Mouse (Mus musculus) C2C12 (cell line): ENCODE data around the gene Mettl24. TPM values are rescaled to one million over a fixed set of nuclear protein-coding genes. Genes with fewer than 3 reads are reported as not detected.

ENCODE experiments used
- H3K27me3 ChIP-seq: one replicate; pipeline ENCODE4 v1.6.1; 2011; ENCODE audit not compliant: control insufficient read depth, insufficient read depth, insufficient read length
- H3K36me3 ChIP-seq: one replicate; pipeline ENCODE4 v1.6.1; 2011; ENCODE audit not compliant: control insufficient read depth, insufficient read depth
- H3K4me3 ChIP-seq: one replicate; pipeline ENCODE4 v1.5.1; 2011; ENCODE audit warnings: mild to moderate bottlenecking, control low read depth; ENCODE audit not compliant: poor library complexity, insufficient read depth, severe bottlenecking
- H3K79me2 ChIP-seq: one replicate; pipeline ENCODE4 v1.6.1; 2011; ENCODE audit not compliant: control insufficient read depth, insufficient read depth
- H3K79me3 ChIP-seq: one replicate; pipeline ENCODE4 v1.6.1; 2011; ENCODE audit warnings: low read depth, control low read depth
- H3ac ChIP-seq: one replicate; pipeline ENCODE3; 2011; ENCODE audit warnings: low read depth; ENCODE audit not compliant: control insufficient read depth, insufficient read length
- CEBPB ChIP-seq: IDR thresholded peaks from one replicate; pipeline ENCODE4 v1.6.1; 2011; ENCODE audit warnings: low read depth, mild to moderate bottlenecking, control low read depth, moderate library complexity
- CTCF ChIP-seq: IDR thresholded peaks from one replicate; pipeline ENCODE4 v1.5.1; 2011; ENCODE audit not compliant: control insufficient read depth, insufficient read depth, insufficient read length
- FOSL1 ChIP-seq: IDR thresholded peaks from one replicate; pipeline ENCODE4 v1.8.0; 2011; ENCODE audit warnings: mild to moderate bottlenecking, low read length; ENCODE audit not compliant: poor library complexity, insufficient read depth, severe bottlenecking
- MAX ChIP-seq: IDR thresholded peaks from one replicate; pipeline ENCODE4 v1.6.1; 2011; ENCODE audit warnings: mild to moderate bottlenecking, control low read depth
- MYOD1 ChIP-seq: IDR thresholded peaks from one replicate; pipeline ENCODE4 v1.6.1; 2011; ENCODE audit warnings: low read depth; ENCODE audit not compliant: control insufficient read depth, insufficient read length
- MYOG ChIP-seq: IDR thresholded peaks from one replicate; pipeline ENCODE4 v1.6.1; 2011; ENCODE audit not compliant: control insufficient read depth, insufficient read length; ENCODE audit errors: extremely low read depth
- USF1 ChIP-seq: IDR thresholded peaks from one replicate; pipeline ENCODE4 v1.6.1; 2011; ENCODE audit warnings: low read depth, mild to moderate bottlenecking, control low read depth, moderate library complexity
- polyA plus RNA-seq: library from polyadenylated mRNA; unstranded; fragments of >200 nt; fragmentation: generic; extraction: Trizol; gene quantifications from one replicate; pipeline ENCODE4 v1.2.1, GENCODE M21; 2012; ENCODE audit warnings: missing spikeins

Gene Mettl24
- polyA plus RNA-seq, 1 experiment = 0.76 TPM

- Histone ChIP-seq H3K4me3 (no peak overlapping the region), H3K27me3 (no peaks in the 10 kb centered on the region), H3ac (no peak overlapping the region), H3K36me3 (no peaks in the 10 kb centered on the region), H3K79me2 (no peaks in the 10 kb centered on the region), H3K79me3 (no peaks in the 10 kb centered on the region)
- TF ChIP-seq MAX = no peak
- TF ChIP-seq USF1 = no peak
These were observed 8.9 kb upstream of the Mettl24 start for GRCm38 (mm10) chr10:40674151-40674550.

GRCm38 (mm10) chr10:40675921-40676320 is 7.2 kb upstream of the Mettl24 start:
- Histone ChIP-seq H3K79me2 (no peaks in the 10 kb centered on the region), H3K27me3 (no peaks in the 10 kb centered on the region), H3K79me3 (no peaks in the 10 kb centered on the region), H3K36me3 (no peaks in the 10 kb centered on the region), H3K4me3 (no peak overlapping the region), H3ac (no peak overlapping the region)
- peak; percentile 43 for TF ChIP-seq FOSL1
- no peak for TF ChIP-seq CTCF

- Histone ChIP-seq H3K4me3 (no peak overlapping the region), H3K36me3 (no peaks in the 10 kb centered on the region), H3K79me2 (no peaks in the 10 kb centered on the region), H3K27me3 (no peaks in the 10 kb centered on the region), H3ac (no peak overlapping the region), H3K79me3 (no peaks in the 10 kb centered on the region)
- TF ChIP-seq MYOG (no peak), MYOD1 (no peak), USF1 (no peak), MAX (no peak), CEBPB (no peak), CTCF (no peak), FOSL1 (no peak)
These were observed 4.6 kb upstream of the Mettl24 start for GRCm38 (mm10) chr10:40678477-40678876.

GRCm38 (mm10) chr10:40682470-40682869 is 612 bp upstream of the Mettl24 start:
- H3K27me3 ChIP-seq = no peaks in the 10 kb centered on the region
- no peaks in the 10 kb centered on the region for H3K36me3 ChIP-seq
- no peaks in the 10 kb centered on the region for H3K79me3 ChIP-seq
- no peak overlapping the region for H3K4me3 ChIP-seq
- no peak for TF ChIP-seq FOSL1
- no peak for TF ChIP-seq MYOG
- TF ChIP-seq MAX = no peak
- no peak for TF ChIP-seq MYOD1
- TF ChIP-seq CEBPB = no peak
- no peak for TF ChIP-seq USF1
- TF ChIP-seq CTCF = no peak
- H3K79me2 ChIP-seq = no peaks in the 10 kb centered on the region
- no peak overlapping the region for H3ac ChIP-seq

- Histone ChIP-seq H3K36me3 (no peaks in the 10 kb centered on the region), H3K4me3 (no peak overlapping the region), H3K79me3 (no peaks in the 10 kb centered on the region), H3K27me3 (no peaks in the 10 kb centered on the region), H3K79me2 (no peaks in the 10 kb centered on the region), H3ac (no peak overlapping the region)
- no peak for TF ChIP-seq MAX
- no peak for TF ChIP-seq CTCF
- TF ChIP-seq FOSL1 = no peak
- TF ChIP-seq CEBPB = no peak
These were observed 779 bp downstream of the Mettl24 start for GRCm38 (mm10) chr10:40683868-40684253.

GRCm38 (mm10) chr10:40684326-40684725 is 1.2 kb downstream of the Mettl24 start:
- H3K79me2 ChIP-seq = no peaks in the 10 kb centered on the region
- H3K27me3 ChIP-seq = no peaks in the 10 kb centered on the region
- no peak overlapping the region for H3ac ChIP-seq
- TF ChIP-seq MYOG (no peak), CTCF (no peak), CEBPB (no peak), USF1 (no peak), MYOD1 (no peak), MAX (no peak), FOSL1 (no peak)
- H3K36me3 ChIP-seq = no peaks in the 10 kb centered on the region
- no peaks in the 10 kb centered on the region for H3K79me3 ChIP-seq
- no peak overlapping the region for H3K4me3 ChIP-seq
